Mouse (Mus musculus): ENCODE results near the gene Coro6. TPM values are rescaled to one million over a fixed set of nuclear protein-coding genes. Genes with fewer than 3 reads are reported as not detected.

Coro6 gene
- polyA plus RNA-seq (2014; fragmentation: Illumina TruSeq; extraction: RNeasy Lipid Tissue Mini Kit (QIAGEN cat#74804)) = 0.20 TPM

GRCm38 (mm10) chr11:77462283-77463100 is at the start of gene Coro6:
TSS of gene Coro6 (plus strand) at chr11:77462411.

GRCm38 (mm10) chr11:77489591-77490235 is 27.5 kb downstream of the Coro6 start, which contains the start of gene Ankrd13b:
TSS of gene Ankrd13b (minus strand) at chr11:77489678.

GRCm38 (mm10) chr11:77493512-77494343 is 31.5 kb downstream of the Coro6 start, which contains the start of gene Git1:
TSS of gene Git1 (plus strand) at chr11:77493562.

GRCm38 (mm10) chr11:77514832-77515636 is 52.8 kb downstream of the Coro6 start, which contains the start of gene Abhd15:
TSS of gene Abhd15 (plus strand) at chr11:77515121.

GRCm38 (mm10) chr11:77515637-77516552 is 53.7 kb downstream of the Coro6 start, which contains the start of gene Trp53i13:
TSS of gene Trp53i13 (minus strand) at chr11:77515980.

GRCm38 (mm10) chr11:77519043-77519442 is 56.8 kb downstream of the Coro6 start, which contains the start of gene Gm10392:
TSS of gene Gm10392 (minus strand) at chr11:77519198.

Other genes with a start within 250 kb of the Coro6 start
- 16.0 TPM for gene Ssh2, start 246.1 kb upstream of the Coro6 start, polyA plus RNA-seq (2014; fragmentation: Illumina TruSeq; extraction: RNeasy Lipid Tissue Mini Kit (QIAGEN cat#74804))
- gene Ankrd13b, start 27.3 kb downstream of the Coro6 start, polyA plus RNA-seq (2014; fragmentation: Illumina TruSeq; extraction: RNeasy Lipid Tissue Mini Kit (QIAGEN cat#74804)) = not detected
- 0.54 TPM for gene Git1, start 31.2 kb downstream of the Coro6 start, polyA plus RNA-seq (2014; fragmentation: Illumina TruSeq; extraction: RNeasy Lipid Tissue Mini Kit (QIAGEN cat#74804))
- 0.29 TPM for gene Abhd15, start 52.7 kb downstream of the Coro6 start, polyA plus RNA-seq (2014; fragmentation: Illumina TruSeq; extraction: RNeasy Lipid Tissue Mini Kit (QIAGEN cat#74804))
- not detected for gene Trp53i13, start 53.6 kb downstream of the Coro6 start, polyA plus RNA-seq (2014; fragmentation: Illumina TruSeq; extraction: RNeasy Lipid Tissue Mini Kit (QIAGEN cat#74804))
- not detected for gene Gm10392, start 56.8 kb downstream of the Coro6 start, polyA plus RNA-seq (2014; fragmentation: Illumina TruSeq; extraction: RNeasy Lipid Tissue Mini Kit (QIAGEN cat#74804))
- 105 TPM for gene Taok1, start 145.4 kb downstream of the Coro6 start, polyA plus RNA-seq (2014; fragmentation: Illumina TruSeq; extraction: RNeasy Lipid Tissue Mini Kit (QIAGEN cat#74804))
- 114 TPM for gene Nufip2, start 223.7 kb downstream of the Coro6 start, polyA plus RNA-seq (2014; fragmentation: Illumina TruSeq; extraction: RNeasy Lipid Tissue Mini Kit (QIAGEN cat#74804))

All from ovary, adult 10 weeks (tissue).